Mouse (Mus musculus) mature B cell (primary cell): ENCODE measurements around the gene Klf7.

Source experiments
- in situ Hi-C: fragments of 300-500 bp; cut with MboI; formaldehyde crosslinking; loops from 2 replicates; pipeline ENCODE4 v1.14.3; 2019

The Klf7 gene

DNA sequence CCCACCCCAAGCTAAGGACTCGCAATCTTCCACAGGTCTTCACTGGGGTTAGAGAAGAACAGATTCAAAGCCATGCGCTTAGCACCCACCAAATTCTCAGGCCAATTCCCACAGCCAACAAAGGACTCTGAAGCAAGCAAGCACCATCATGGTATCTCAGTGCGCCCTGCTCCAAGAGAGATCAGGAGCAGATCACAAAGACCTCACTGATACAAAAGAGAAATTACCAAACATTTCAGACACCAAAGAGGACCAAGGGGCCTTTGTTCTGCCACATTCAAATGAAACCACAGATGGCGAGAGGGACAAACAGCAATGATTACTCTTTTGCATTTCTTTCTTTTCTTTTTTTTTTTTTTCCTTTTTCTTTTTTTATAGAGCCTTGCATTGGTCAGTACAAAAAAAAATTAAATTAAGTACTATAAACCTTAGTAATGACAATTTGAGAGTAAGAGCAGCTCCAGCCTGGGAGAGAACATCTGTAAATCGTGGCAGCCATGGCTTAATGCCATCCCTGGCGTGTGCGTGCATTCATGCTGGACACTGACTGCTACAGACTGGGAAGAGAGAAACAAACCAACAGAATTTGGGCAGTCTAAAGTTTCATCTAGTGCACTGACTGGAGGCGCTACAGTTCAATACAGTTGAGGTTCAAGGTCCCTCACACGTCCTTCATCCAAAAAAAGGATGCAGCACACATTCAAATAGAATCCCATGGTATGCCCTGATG lies 89.4 kb downstream of the Klf7 start:
- in situ Hi-C loops: no loop called here

DNA sequence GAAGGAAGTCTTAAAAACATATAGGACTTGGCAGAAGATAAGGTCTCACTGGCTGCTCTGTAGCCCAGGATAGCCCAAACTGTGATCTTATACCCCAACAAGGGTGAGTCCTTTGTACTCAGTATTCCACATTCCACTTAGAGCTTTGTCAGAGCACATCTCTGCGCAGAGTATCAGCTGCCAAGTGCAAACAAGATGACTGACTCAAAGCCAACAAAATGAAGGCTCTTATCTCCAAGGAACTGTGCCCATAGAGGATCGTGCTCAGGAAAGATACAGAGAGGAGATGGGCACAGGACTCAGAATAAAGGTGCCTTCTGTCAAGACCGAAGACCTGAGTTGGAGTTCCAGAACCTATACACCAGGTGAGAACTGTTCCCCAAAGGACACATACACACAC lies 100.1 kb downstream of the Klf7 start:
- in situ Hi-C loops: no loop called here

DNA sequence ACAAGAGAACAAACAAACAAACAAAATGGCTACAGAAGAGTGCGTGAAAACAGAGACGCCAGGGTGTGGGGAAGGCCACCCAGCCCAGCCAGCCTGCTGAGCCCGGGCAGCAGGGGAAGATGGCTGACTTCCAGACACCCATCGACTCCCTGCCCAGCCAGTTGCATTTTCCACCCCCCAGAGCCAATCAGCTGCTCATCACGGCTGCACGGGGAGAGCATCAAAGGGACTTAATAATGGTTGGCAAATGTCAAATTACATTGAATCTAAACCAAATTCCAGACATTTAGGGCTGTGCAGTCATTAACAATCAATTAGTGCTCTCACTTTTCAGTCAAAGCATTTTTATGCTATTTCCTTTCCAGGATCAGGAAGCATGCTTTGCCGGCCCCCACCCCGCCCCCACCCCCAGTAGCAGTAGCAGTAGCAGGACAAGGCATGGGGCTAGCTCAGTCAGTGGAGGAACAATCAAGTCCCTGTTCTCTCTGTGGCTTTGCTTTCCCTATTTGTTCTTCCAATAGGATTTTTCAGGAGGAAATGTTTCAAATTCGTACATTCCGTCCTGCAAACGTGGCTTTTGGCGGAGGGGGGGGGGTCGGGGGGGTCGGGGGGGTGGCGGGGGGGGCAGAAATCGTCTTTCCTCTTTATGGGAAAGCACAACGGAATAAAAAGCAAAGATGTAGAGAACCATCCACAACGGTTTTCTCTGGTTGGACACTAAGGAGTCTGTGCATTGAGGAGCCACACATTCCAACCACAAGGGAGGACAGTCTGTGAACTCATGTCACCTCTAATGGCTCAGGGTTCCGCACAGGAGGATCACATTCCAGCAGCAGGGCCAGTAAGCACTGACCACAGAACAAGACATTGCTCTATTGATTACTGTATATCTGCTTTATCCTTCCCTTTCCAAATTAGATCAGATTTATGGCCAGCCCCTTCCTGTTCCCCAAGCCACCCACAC lies 101.1 kb downstream of the Klf7 start:
- in situ Hi-C loops: no loop called here

DNA sequence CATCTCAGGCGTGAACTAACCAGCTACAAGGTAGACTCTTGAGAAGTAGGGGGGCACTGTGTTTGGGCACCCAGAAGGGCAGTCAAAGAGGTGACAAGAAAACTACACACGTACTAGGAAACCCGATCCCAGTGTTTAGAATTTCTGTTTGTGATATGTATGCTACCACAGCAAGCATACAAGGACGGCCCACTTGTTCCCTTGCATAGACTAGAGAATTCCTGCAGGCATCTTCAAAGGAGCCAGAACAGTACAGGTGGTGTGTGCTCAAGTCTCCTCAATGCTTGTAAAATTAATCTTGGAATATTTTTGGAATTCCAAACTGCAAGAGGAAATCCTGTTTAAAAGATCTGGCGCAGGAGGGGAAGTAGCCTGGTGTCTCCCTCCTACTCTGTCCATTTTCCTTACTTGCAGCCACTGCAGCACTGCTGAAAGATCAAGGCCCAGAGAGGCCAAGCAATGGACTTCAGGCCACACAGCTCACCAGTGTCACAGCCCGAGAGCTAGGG lies 102.9 kb downstream of the Klf7 start:
- in situ Hi-C loops: no loop called here

DNA sequence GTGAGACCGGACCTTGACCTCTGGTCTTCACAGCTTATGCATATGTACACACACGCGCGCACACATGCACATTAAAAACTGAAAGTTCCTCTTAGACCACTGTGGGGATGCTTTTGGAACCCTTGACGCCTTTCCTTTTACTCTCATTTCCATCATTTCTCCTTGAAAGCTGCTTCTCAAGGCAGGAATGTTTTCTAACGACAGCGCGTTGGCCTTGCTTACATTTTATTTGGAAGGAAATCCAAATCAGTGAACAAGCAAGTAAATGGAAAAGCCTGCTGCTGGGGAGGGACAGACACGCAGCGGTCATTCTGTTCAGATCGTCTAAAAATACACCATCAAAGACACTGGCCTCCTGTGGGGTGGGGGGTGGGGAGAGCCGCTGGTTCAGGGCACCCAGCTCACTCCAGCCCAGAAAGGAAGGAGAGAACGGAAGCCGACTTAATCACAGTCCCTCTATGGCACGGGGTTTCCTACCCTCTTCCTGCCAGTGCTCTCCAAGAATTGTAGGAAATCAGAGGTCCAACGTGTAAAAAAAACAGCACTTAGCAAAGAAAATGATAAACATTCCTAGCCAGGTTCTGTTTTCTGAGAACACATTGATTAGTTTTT lies 103.5 kb downstream of the Klf7 start:
- in situ Hi-C loops: no loop called here

DNA sequence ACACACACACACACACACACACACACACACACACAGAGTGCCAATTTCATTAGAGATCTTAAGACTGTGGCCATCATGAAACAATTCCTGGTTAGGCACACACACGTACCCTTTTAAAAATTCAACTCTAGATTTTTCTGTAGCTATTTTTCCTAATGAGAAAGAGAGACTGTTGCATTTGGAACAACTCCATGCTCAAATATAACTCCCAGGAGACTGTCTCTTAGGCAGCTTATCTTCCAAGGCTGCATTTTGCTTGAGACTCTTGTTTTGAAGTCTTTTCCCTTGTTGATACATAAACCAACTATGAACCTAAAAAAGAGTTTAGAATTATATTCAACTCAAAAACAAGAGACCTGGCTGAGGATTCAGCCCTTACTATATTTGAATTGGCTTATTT lies 108.0 kb downstream of the Klf7 start:
- in situ Hi-C loops: no loop called here

DNA sequence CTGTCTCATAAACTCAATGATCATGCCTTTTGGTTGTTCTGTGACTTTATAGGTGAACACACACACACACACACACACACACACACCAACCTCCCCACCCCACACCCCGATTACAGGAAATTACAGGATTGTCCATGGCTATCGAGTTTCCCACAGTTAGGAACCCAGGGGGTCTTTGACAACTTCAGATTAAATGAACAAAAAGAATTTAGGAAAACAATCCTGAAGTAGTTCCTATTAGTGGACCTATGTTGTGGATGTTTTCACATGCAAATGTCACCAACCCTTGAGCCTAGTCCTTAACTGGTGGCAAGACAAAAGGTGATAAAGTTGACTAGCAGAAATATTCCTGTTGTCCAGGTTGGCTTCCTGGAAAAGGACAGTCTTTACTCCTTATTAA lies 113.1 kb downstream of the Klf7 start:
- in situ Hi-C loops: no loop called here

DNA sequence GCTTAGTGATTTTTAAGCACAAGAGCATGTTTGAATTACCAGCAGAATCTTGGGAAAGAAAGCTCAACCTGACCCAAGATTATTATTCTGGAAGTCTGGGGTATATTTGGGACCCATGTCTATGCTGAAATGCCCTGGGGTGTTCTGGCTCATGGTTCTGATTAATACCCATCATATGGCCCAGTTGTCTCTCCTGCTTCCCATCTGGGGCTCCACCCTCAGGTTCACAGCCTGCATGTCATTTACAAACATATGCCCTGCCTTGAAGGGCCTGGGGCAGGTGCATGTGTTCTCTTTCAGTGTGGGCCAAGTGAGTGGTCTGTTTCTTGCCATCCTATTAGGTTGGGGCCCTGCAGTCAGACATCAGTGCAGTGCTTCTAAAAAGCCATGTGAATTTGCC lies 114.1 kb downstream of the Klf7 start:
- in situ Hi-C loops: no loop called here

DNA sequence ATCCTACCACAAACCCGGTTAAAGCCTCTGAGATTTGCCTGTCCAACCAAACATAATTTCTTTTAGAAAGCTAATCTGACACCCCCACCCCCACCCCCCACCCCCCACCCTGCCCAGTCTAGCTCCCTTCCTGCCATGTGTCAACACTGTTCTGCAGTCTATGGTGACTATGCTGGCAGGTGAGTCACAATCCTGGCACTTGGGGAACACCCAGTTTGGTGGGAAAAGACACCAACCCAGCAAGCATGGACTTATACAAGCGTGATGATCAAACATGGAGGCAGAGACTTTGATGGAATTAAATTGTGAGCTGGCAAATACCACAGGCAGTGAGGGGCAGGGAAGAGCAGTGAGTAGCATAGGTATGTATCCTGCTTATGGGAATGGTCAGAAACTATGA lies 116.9 kb downstream of the Klf7 start:
- in situ Hi-C loops: no loop called here

DNA sequence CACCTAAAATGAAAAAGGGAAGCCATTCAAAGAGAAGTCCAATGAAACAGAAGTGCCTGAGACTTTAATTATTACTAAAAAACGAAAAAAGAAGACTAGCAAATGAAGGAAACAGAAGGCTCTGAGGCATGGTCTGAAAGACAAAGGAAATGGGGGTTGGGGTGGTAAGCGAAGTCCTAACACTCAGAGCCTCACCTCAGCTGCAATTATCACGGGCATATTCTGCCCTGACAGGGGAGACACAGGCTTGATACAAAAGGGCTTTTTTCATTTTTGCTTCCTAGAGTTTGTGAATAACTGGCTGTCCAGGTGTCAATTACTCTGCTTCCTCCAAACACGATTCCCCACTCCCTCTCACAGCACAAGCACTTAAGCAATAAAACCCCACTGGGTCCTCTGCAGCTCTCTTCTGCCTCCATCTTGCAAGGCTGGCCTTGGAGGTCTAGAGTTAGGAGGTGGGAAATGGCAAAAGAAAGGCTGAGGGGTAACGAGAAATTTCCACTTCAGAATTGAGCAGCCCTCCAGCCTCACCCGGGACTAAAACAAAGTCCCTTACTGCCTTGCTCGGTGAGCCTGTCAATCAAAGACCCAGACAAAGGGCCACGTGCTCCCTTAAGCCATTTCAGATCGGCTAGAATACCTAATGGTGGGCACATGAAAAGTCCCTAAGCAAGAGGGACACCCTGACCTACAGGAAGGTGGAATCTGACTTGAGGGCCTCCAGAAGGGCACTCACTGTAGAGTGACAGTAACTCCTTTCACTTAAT lies 118.4 kb downstream of the Klf7 start:
- in situ Hi-C loops: no loop called here

DNA sequence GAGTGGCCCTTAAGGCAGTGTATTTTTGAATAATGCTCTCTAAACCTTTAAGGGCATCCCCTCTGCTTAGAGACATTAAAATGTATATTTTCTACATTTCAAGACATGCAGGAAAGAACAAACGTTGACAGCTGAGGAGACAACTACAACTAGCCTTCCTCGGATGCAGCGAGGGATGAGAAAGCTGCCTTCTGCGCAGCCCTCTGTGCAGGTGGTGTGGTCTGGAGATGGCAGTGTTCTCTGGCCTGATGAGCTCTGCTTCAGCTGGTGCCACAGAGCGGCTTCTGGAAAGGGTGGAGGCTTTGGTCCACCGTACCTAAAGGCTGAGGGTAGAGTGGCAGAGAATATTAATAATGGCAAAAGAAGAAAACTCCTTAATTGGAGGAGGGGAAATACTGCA lies 120.0 kb downstream of the Klf7 start:
- in situ Hi-C loops: no loop called here

DNA sequence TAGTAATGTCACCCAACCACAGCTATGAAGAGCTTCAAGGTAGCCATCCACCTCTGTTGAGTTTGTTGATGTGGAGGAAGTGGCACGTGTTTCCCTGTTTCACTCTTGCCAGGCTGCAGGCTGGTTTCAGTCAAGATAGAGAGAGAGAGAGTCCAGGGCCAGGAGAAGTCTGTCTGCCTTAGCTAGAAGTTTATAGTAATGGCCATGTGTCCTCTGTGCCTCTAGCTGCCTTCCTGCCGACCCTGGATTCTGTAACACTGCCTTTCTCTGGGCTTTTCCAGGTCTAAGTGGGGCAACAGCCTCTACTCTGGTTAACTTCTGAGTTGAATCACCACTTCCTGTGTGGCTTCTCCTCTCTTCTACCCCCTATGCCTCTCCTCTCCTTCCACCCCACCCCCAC lies 121.5 kb downstream of the Klf7 start:
- in situ Hi-C loops: no loop called here

DNA sequence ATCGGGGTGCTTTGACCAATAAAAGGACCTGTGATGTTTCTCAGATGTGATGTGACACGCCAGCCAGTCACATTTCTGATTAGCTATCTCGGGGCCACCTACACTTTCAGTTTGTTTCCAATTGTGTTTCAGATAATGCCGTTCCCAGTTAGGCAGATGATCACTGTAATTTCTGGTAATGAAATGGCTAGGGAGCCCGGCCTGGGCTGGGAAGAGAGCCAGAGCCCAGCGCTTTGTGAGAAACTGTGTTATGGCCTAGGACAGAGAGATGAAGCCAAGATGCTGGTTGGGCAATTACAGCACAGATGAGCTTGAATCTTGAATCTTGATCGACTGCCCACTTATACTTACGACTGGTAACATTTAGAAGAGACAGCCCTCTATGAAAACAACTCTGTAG lies 122.6 kb downstream of the Klf7 start:
- in situ Hi-C loops: no loop called here

DNA sequence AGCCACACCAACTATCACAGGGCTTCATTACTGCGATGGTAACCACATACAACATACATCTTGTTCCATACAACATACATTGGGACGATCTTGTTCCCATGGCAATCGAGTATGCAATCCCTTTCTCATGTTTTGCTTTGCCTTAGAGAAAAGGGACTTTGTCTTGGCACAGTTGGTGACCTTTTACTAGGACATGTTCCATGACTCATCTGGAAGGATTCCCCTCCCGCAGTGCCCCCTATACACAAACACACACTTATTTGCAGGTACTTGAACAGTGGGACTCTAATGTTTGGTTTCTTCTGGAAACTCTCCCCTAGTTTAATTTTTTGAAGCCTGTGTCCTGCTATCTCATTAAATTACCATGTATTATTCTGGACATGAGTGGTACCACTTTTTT lies 123.2 kb downstream of the Klf7 start:
- in situ Hi-C loops: no loop called here

DNA sequence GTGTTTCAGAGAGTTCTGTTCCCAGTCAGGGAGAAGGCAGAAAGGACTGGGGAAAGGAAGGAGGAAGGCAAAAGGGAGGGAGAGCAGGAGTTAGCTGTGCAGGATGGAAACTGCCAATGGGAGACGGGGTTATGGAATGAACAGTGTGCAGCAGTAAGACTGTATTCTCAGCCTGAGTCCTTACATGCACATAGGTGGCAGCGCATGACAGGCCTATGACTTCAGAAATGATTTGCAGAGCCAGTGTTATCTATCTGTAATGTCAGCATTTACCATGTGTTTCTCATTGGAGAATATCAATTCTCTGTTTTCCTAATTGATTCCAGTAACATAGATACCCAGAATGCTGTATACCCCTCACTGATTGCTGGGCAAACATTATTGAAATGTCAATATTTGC lies 123.9 kb downstream of the Klf7 start:
- in situ Hi-C loops: no loop called here

DNA sequence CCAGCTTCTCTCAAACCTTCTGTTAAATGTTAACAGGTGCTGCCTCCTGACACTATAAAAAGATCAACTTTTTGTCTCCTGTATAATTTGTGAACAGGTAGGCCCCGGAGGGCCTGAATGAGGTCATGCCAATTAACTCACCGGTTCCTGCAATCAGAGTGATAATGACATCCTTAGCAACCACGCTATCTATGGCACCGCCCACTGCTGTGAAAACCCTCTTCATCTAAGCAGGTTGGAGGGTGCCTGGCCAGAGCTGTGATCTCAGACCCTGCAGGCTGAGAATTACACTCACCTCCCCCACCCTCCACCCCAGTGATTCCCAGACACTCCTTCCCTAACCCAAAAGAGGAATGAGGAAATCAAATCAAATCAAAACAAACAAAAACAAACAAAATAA lies 126.3 kb downstream of the Klf7 start:
- in situ Hi-C loops: no loop called here

DNA sequence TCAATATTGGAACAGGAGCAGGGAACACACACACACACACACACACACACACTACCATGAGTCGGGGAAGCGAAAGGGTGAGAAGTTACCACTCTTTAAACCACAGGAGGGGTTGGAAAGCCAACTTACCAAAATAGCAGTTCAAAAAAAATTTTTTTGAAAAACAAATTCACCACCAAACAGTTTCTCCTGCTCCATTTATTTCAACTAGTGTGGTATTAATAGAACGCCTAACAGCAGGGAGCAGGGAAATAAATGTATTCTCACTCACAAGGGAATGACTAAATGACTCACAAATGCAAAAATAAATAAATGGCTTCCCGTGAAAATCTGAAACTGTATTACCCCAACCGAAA lies 127.0 kb downstream of the Klf7 start:
- in situ Hi-C loops: no loop called here

DNA sequence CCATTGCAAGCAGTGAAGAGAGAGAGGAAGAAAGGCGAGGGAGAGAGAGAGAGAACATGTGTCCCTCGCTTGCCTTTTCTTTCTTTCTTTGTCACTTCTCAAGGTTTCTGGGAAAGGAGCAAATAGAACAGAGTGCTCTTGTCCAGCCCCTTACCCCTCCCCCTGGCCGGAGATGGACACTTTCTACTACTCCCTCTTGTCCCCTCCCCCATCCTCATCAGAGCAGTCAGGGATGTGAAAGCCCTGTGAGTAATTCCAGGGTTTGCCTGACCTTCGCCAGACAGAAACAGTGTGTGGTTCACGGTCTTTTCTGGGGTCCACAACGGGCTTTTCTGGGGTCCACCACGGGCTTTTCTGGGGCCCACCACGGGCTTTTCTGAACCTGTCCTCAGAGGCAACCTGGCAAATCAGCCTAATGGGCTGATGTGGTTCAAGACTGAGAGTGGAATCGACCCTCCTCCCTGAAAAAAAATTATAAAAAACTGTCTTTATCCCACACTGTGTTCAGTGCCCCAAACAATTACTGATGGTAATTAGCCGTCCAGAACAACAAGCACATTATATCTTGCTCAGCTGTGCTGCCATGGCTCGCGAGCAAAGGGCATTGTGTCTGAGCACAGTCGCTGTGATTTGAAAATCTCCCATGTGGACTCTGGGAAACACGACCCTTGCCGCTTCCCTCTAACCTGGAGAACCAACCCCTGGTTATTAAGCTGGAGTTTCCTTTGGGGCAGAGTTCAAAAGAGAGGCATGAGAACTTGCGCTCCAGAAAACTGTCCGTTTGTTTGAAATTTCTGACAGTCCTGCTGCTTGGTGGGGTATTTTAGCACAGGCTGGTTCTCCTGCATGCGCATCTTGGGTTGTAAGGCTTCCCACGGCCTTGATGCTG lies 127.6 kb downstream of the Klf7 start:
- in situ Hi-C loops: no loop called here

DNA sequence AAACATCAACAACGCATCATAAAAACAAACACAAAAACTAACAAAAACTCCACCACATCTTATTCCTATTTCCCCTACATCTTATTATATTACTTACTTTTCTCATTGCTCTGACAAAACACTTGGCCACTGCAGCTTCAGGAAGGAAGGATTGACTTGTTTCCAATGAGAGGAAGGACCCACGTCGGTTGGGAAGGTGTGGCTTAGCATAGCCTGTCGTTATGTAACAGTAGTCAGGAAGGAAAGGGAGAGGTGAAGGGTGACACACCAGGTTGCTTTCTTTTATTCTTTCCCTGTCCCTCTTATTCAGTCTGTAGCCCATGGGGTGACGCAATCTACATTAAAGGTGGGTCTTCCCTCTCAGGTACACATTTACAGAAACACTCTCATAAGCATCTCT lies 129.6 kb downstream of the Klf7 start:
- in situ Hi-C loops: no loop called here

DNA sequence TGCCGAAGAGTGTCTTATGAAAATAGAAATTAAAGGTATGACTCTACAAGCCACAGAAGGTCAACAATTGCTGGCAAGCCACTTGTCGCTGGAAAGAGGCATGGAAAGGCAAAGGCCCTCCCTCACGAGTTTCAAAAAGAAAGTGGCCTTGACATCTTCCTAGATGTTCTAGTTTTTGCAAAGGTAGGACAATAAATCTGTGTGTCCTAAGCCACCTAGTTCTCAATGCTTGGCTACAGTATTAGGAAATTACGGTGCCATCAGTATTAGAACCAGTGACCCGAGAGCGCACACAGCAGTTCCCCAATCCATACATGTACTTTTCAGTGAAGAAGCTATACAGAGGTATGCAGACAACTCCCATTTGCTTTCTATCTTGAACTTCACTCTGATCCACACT lies 131.7 kb downstream of the Klf7 start:
- in situ Hi-C loops: no loop called here

DNA sequence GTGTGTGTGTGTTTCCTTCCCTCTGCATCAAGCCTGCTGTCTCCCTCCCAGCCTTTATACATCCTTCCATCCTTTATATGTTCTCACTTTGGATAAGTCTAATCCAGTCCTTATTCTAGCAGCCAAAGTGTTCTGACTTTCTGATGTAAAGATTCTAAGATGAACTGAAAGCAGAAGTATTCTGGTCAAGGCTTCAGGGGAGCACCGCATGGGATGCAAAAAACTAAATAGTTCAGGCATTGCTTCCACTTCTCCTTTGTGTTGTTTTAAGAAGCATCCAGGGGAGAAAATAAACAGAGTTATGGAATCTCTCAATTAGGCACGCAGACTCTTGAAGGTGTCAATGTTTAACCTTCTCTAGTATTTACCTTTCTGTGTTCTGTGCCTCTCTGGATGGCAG lies 141.3 kb downstream of the Klf7 start:
- in situ Hi-C loops: no loop called here
